Mouse (Mus musculus) intestine, embryonic 15.5 days (tissue): ENCODE results near the gene Btbd3. TPM values are rescaled to one million over a fixed set of nuclear protein-coding genes. Genes with fewer than 3 reads are reported as not detected.
"Not testable (repeated sequence)": the region's sequence is repeated elsewhere in the genome, so short reads cannot be mapped to it uniquely, and the experiment has no call there.

ENCODE experiments used
- ATAC-seq: fragments of 200-750 bp; cut with Nextera tagmentation; 2 replicates; pipeline ENCODE4 v1.8.0; 2017; ENCODE audit warnings: moderate TSS enrichment, moderate library complexity
- H3K27ac ChIP-seq: fragments of 300-500 bp; sonication (generic); 2 replicates; pipeline ENCODE4 v1.5.1; 2015; ENCODE audit warnings: mild to moderate bottlenecking, inconsistent platforms
- H3K27me3 ChIP-seq: fragments of 300-500 bp; sonication (generic); replicated peaks from 2 replicates; pipeline ENCODE4 v1.6.1; 2015; ENCODE audit warnings: inconsistent platforms
- H3K36me3 ChIP-seq: fragments of 300-500 bp; sonication (generic); 2 replicates; pipeline ENCODE4 v1.6.1; 2015; ENCODE audit warnings: inconsistent platforms
- H3K4me1 ChIP-seq: fragments of 300-500 bp; sonication (generic); replicated peaks from 2 replicates; pipeline ENCODE4 v1.6.1; 2015; ENCODE audit warnings: inconsistent platforms
- H3K4me2 ChIP-seq: fragments of 300-500 bp; sonication (generic); replicated peaks from 2 replicates; pipeline ENCODE4 v1.6.1; 2015; ENCODE audit warnings: mild to moderate bottlenecking, inconsistent platforms
- H3K4me3 ChIP-seq: fragments of 300-500 bp; sonication (generic); replicated peaks from 2 replicates; pipeline ENCODE4 v1.5.1; 2015; ENCODE audit warnings: inconsistent platforms
- H3K9ac ChIP-seq: fragments of 300-500 bp; sonication (generic); 2 replicates; pipeline ENCODE4 v1.6.1; 2015; ENCODE audit warnings: inconsistent platforms
- H3K9me3 ChIP-seq: fragments of 300-500 bp; sonication (generic); 2 replicates; pipeline ENCODE4 v1.6.1; 2016; ENCODE audit warnings: inconsistent platforms
- WGBS: fragments of 180-500 bp; shearing (Covaris S2); methylation state at CpG from one replicate; pipeline ENCODE4 v1.1.7; 2015; 5-methylcytosine and 5-hydroxymethylcytosine counted together
- polyA plus RNA-seq: library from polyadenylated mRNA; unstranded; fragments of >200 nt; fragmentation: Nextera tagmentation; extraction: Ambion mirVana; gene quantifications from 2 replicates; pipeline ENCODE4 v1.2.1, GENCODE M21; 2015

Gene Btbd3
- polyA plus RNA-seq, 1 experiment from 2014 or later = 21.6 TPM

DNA sequence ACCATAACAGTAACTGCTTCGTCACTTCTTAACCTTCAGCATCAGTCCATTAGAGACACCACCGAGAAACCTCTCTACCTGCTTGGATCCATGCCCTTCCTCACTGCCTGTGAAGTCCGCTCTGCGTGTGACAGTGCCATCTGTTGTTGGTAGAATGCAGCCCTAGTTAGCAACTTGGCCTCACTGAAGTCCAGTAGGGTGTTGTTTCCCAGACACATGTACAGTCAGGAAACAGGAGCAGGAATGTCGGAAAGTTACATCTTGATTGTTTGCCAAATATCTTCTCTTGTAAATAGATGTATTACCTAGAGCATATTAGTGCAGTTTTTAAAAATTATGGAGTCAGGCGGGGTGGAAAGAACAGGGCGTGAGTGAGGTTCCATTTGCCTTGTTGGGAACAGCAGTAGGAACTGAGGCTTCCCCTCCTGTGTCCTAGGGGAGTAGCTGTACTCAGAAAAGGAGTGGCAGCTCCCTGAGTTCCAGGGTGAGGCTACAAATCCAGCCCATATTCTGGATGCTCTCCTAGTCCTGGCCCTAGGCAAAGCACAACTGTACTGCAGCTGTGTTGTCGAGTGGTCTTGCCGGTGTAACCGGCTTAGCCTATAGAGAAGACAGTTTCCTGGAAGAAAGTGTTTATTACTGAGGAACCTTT is 25.3 kb downstream of the Btbd3 start:
- Histone ChIP-seq H3K4me1 (peaks cover 20% of the 10 kb centered on the region), H3K4me3 (no peak overlapping the region), H3K36me3 (peaks cover 15% of the 10 kb centered on the region), H3K9me3 (no peaks in the 10 kb centered on the region), H3K27me3 (no peaks in the 10 kb centered on the region), H3K27ac (no peak overlapping the region), H3K9ac (no peak overlapping the region), H3K4me2 (peak overlapping the region; percentile 1; the same call in 1 of the 2 replicates)
- ATAC-seq = no peak
- WGBS = 76% methylated on average over 10 of the region's 10 CpGs

GRCm38 (mm10) chr2:138283372-138283771 is 27.0 kb downstream of the Btbd3 start:
- WGBS = 82% methylated on average over 12 of the region's 12 CpGs
- Histone ChIP-seq H3K4me2 (no peak overlapping the region), H3K4me1 (0 out of 2 replicates have a peak, but pooled peaks cover 7% of the 10 kb centered on the region), H3K9ac (no peak overlapping the region), H3K27me3 (no peaks in the 10 kb centered on the region), H3K4me3 (no peak overlapping the region), H3K9me3 (no peaks in the 10 kb centered on the region), H3K36me3 (peaks cover 17% of the 10 kb centered on the region), H3K27ac (no peak overlapping the region)
- no peak for ATAC-seq

GRCm38 (mm10) chr2:138283856-138284255 is 27.5 kb downstream of the Btbd3 start:
- Histone ChIP-seq H3K27ac (no peak overlapping the region), H3K9ac (no peak overlapping the region), H3K4me3 (no peak overlapping the region), H3K9me3 (no peaks in the 10 kb centered on the region), H3K4me1 (0 out of 2 replicates have a peak, but pooled peaks cover 4% of the 10 kb centered on the region), H3K27me3 (no peaks in the 10 kb centered on the region), H3K4me2 (no peak overlapping the region), H3K36me3 (peaks cover 17% of the 10 kb centered on the region)
- 95% methylated on average over 15 of the region's 15 CpGs for WGBS
- ATAC-seq = no peak

- Histone ChIP-seq H3K4me1 (no peaks in the 10 kb centered on the region), H3K4me3 (no peak overlapping the region), H3K27ac (no peak overlapping the region), H3K9me3 (no peaks in the 10 kb centered on the region), H3K27me3 (no peaks in the 10 kb centered on the region), H3K36me3 (peaks cover 17% of the 10 kb centered on the region), H3K4me2 (no peak overlapping the region), H3K9ac (no peak overlapping the region)
- no peak for ATAC-seq
- WGBS = 89% methylated on average over 4 of the region's 4 CpGs
Observed at GRCm38 (mm10) chr2:138285811-138286210, 29.4 kb downstream of the Btbd3 start.

DNA sequence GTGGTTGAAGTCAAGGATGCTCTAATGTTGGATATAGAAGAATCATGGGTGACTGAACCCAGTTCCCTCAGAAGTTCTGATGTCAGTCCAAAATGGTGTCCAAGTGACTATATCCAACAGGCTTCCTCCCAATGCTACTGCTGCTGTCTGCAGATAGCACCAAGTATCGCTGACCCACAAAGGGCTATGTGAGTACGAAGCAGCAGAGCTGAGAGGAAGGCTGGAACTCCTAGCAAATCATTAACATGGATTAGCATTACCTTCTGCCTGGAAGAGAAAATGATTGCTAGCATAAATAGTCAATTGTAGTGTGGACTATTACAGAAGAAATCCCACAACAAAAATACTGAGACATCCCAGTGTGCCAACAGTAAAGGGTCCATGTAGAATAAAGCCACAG is 33.8 kb downstream of the Btbd3 start:
- 74% methylated on average over 2 of the region's 2 CpGs for WGBS
- Histone ChIP-seq H3K27ac (no peak overlapping the region), H3K4me3 (no peak overlapping the region), H3K36me3 (peaks cover 8% of the 10 kb centered on the region), H3K27me3 (no peaks in the 10 kb centered on the region), H3K4me1 (no peaks in the 10 kb centered on the region), H3K9me3 (no peaks in the 10 kb centered on the region), H3K9ac (no peak overlapping the region), H3K4me2 (no peak overlapping the region)
- no peak for ATAC-seq

DNA sequence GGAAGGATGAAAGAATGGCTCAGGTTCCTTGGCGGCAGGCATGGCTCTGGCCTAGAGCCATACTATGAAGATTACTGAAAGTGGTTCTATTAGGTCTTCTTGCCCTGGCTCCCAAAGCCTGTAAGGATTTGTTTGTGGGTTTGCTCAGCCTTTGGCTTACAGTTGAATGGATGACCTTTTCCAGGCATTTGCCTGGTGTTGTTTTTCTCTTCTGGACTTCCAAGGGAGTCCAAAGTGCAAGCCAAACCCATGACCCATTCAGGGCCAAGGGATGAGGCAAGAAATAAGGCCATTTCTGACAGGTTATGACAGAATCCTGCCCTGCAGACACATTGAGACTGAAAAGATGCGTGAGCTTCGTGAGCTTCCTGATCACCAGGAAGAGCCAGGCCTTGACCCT is 37.9 kb downstream of the Btbd3 start:
- WGBS = 90% methylated on average over 3 of the region's 3 CpGs
- ATAC-seq = no peak
- no peak overlapping the region for H3K4me3 ChIP-seq
- no peaks in the 10 kb centered on the region for H3K36me3 ChIP-seq
- H3K9me3 ChIP-seq = no peaks in the 10 kb centered on the region
- no peak overlapping the region for H3K9ac ChIP-seq
- no peaks in the 10 kb centered on the region for H3K4me1 ChIP-seq
- H3K27me3 ChIP-seq = no peaks in the 10 kb centered on the region
- H3K4me2 ChIP-seq = no peak overlapping the region
- H3K27ac ChIP-seq = no peak overlapping the region

DNA sequence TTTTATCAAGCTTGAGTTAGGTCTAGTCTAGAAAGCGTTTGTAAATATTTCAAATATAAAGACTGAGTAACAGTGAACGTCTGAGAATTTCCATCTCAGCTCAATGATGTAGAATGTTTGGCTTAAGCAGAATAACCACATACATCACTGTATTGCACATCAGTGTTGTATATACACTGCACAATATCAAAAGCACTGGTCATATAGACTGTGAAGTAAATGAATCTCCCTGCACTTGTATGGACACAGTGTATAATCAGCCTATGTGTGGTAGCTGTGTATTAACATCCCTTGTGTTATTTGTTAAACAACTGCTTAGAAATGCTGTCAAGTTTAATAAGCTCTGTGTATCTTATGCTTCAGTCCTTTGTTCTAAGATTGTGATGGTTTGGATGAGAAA is 49.9 kb downstream of the Btbd3 start:
- H3K36me3 ChIP-seq = no peaks in the 10 kb centered on the region
- no peak overlapping the region for H3K4me3 ChIP-seq
- ATAC-seq = peak; percentile 56; the same call in 1 of the 2 replicates
- 56% methylated on average over 2 of the region's 2 CpGs for WGBS
- H3K27me3 ChIP-seq = no peaks in the 10 kb centered on the region
- no peak overlapping the region for H3K4me2 ChIP-seq
- H3K27ac ChIP-seq = no peak overlapping the region
- H3K9me3 ChIP-seq = no peaks in the 10 kb centered on the region
- H3K9ac ChIP-seq = no peak overlapping the region
- H3K4me1 ChIP-seq = no peaks in the 10 kb centered on the region

DNA sequence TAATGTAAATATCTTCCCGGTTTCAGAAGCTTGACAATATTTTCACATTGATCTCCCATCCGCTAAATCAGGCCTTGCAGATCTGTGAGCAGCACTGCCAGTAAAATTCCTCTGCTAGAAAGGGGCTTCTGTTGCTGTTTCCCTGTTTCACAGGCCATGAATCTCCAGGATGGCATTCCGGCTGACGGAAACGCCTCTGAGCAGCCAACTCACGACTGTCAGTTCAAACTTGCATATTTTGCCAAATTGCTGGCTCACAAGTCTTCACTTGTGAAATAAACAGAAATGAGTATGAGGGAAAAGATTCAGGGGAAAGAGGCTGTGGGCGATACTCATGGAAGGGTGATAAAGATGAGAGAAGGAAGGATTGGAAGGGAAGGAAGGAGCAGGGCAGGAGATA is 59.3 kb downstream of the Btbd3 start:
- no peaks in the 10 kb centered on the region for H3K27me3 ChIP-seq
- H3K4me1 ChIP-seq = no peaks in the 10 kb centered on the region
- H3K9ac ChIP-seq = no peak overlapping the region
- H3K4me2 ChIP-seq = no peak overlapping the region
- H3K4me3 ChIP-seq = no peak overlapping the region
- ATAC-seq = no peak
- H3K9me3 ChIP-seq = no peaks in the 10 kb centered on the region
- H3K27ac ChIP-seq = no peak overlapping the region
- H3K36me3 ChIP-seq = no peaks in the 10 kb centered on the region
- 39% methylated on average over 7 of the region's 7 CpGs for WGBS

GRCm38 (mm10) chr2:138320408-138320807 is 64.0 kb downstream of the Btbd3 start:
- no peak overlapping the region for H3K4me3 ChIP-seq
- no peak for ATAC-seq
- H3K27me3 ChIP-seq = no peaks in the 10 kb centered on the region
- H3K9ac ChIP-seq = no peak overlapping the region
- no peaks in the 10 kb centered on the region for H3K4me1 ChIP-seq
- no peak overlapping the region for H3K27ac ChIP-seq
- H3K4me2 ChIP-seq = no peak overlapping the region
- no peaks in the 10 kb centered on the region for H3K36me3 ChIP-seq
- no peaks in the 10 kb centered on the region for H3K9me3 ChIP-seq

DNA sequence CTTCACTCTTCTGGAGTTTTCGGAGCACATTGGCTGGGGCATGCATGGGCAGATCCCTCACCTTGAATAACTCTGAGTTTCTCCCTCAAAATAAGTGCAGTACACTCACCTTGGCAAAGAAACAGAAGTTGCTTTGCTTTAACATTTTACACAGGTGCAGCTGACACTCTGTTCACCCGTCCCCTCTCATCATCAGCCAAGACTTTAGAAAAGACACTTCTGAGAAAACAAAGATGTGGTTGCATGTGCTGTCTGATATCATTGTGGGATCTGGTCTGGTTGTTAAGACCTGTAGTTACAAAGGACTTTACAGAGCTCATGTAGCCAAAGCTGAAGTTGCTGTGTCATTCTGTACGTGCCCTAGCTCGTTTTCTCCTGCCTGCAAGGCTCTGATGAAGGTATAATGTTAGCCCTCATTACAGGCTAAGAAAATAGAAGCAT is 64.7 kb downstream of the Btbd3 start:
- H3K4me1 ChIP-seq = no peaks in the 10 kb centered on the region
- no peak overlapping the region for H3K4me3 ChIP-seq
- no peak for ATAC-seq
- no peak overlapping the region for H3K4me2 ChIP-seq
- no peak overlapping the region for H3K27ac ChIP-seq
- no peaks in the 10 kb centered on the region for H3K9me3 ChIP-seq
- WGBS = 87% methylated on average over 4 of the region's 4 CpGs
- no peak overlapping the region for H3K9ac ChIP-seq
- no peaks in the 10 kb centered on the region for H3K36me3 ChIP-seq
- no peaks in the 10 kb centered on the region for H3K27me3 ChIP-seq

DNA sequence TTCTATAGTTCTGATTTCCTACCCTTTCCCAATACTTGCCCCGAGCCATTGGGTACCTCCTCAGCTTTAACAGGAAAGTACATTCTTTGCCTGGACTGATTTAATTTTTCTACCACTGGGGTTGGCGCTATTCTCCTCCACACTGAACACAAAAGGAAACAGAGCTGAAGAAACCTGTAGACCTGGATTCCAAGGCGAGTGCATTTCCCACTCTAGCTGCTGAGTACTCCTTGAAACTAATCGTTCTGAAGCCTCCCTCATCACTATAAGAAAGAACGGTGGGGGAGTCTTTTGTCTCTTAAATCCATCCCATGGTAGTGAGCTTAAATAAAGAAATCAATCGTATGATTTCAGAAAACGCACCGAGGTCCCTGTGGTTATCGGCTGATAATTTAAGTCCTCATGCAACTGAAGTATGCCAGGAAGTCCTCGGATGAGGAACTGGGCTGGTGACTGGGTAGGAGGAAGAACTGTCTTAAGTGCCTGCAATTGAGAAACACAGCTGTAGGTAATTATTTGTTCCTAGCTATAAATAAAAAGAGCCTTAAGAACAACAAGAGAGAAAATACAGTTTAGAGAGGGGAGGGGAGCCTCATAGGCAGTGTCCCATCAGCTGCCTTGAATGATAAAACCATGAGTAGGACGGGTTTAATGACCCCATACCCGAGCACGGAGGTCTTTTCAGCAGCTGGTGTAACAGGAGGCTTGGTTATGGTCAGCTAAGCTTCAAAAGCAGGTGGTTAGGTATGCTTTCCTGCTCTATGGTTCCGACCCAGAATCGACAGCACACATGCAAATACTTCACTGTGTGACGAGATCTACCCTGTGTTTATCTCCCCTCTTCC is 66.1 kb downstream of the Btbd3 start:
- Histone ChIP-seq H3K4me2 (no peak overlapping the region), H3K9me3 (no peaks in the 10 kb centered on the region), H3K4me3 (no peak overlapping the region), H3K36me3 (no peaks in the 10 kb centered on the region), H3K4me1 (no peaks in the 10 kb centered on the region), H3K9ac (no peak overlapping the region), H3K27ac (no peak overlapping the region), H3K27me3 (no peaks in the 10 kb centered on the region)
- ATAC-seq = no peak
- WGBS = 79% methylated on average over 16 of the region's 16 CpGs

DNA sequence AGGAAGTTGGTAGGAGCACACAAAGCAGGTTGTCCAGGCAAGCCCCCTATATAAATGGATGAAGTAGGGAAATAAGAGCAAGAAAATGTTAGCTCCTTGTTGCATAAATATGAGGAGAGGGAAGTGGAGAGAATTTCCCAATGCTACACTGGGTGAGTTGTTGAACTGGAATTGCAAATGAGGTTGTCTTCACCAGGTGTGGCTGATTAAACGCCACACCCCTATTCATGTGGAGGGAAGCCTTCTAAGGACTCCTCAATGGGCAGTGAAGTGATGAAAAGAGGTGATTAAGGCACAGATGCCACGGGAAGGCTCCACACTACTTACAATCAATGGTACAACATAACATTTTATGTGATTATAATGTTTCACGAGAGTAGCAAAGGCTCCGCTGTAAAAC is 70.0 kb downstream of the Btbd3 start:
- Histone ChIP-seq H3K27ac (no peak overlapping the region), H3K36me3 (no peaks in the 10 kb centered on the region), H3K27me3 (no peaks in the 10 kb centered on the region), H3K9me3 (no peaks in the 10 kb centered on the region), H3K9ac (no peak overlapping the region), H3K4me3 (no peak overlapping the region), H3K4me1 (no peaks in the 10 kb centered on the region), H3K4me2 (no peak overlapping the region)
- WGBS = 73% methylated on average over 4 of the region's 4 CpGs
- no peak for ATAC-seq

DNA sequence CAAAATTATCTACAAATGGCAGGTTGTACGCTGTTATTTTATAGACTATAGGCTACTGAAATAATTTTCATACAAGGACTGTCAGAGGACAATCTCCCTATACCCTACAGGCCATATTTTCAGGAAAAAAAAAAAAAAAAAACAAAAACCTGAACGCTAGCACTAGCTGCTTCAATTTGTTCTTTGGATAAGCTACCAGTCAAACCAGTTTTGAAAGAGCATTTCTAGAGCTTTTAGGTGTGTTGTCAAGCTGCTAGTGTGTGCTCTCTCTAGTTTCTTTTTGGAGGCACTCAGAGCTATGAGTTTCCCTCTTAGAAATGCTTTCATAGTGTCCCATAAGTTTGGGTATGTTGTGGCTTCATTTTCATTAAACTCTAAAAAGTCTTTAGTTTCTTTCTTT is 77.8 kb downstream of the Btbd3 start:
- not testable (repeated sequence) for H3K27me3 ChIP-seq, H3K27ac ChIP-seq, H3K4me2 ChIP-seq, H3K4me3 ChIP-seq, H3K9me3 ChIP-seq, H3K4me1 ChIP-seq, H3K9ac ChIP-seq, ATAC-seq, H3K36me3 ChIP-seq
- 71% methylated on average over 2 of the region's 2 CpGs for WGBS
